Mouse (Mus musculus) brain, embryonic 14.5 days (tissue): Measurements from ENCODE around the gene Nmb.

ENCODE experiments used
- CTCF ChIP-seq: fragments of 200-500 bp; IDR thresholded peaks from 2 replicates; pipeline ENCODE4 v1.5.1; 2012; ENCODE audit warnings: inconsistent platforms, mild to moderate bottlenecking, moderate library complexity, borderline replicate concordance; ENCODE audit not compliant: insufficient read depth, insufficient read length; ENCODE audit errors: extremely low read depth
- POLR2A ChIP-seq: fragments of 200-500 bp; IDR thresholded peaks from 2 replicates; pipeline ENCODE4 v1.6.1; 2012; ENCODE audit warnings: mild to moderate bottlenecking, inconsistent platforms, borderline replicate concordance; ENCODE audit not compliant: poor library complexity, insufficient read depth, insufficient read length, severe bottlenecking; ENCODE audit errors: extremely low read depth

DNA sequence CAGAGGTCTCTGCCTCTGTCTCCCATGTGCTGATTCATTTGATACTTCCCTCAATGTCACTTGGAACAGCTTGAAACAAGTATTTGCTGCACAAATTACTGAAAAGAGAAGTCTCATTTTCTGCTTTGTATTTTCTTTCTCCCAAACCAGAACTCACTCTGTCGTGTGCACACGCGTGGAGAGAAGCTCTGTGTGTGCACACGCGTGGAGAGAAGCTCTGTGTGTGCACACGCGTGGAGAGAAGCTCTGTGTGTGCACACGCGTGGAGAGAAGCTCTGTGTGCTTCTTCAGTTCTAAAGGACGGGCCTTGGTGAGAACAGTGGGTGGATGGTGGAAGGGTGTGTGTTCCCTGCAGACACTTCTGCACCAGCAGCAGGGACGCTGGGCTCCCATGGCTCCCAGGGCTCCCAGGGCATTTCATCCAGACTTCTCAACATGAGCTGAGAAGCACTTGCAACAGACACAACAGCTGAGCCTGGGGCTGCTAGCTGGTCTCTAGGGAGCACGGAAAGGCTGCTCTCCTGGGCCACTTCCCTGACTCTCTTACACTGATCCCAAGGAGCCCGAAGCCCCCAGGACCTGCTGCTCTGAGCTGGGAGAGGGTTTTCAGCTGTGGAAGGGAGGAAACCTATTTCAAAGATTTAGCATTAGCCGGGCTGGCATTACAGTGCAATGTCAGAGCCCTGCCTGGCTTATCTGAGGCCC, 9.9 kb downstream of the Nmb start:
- no peak for TF ChIP-seq POLR2A
- TF ChIP-seq CTCF, result no peak
